In the genomic region with DNA sequence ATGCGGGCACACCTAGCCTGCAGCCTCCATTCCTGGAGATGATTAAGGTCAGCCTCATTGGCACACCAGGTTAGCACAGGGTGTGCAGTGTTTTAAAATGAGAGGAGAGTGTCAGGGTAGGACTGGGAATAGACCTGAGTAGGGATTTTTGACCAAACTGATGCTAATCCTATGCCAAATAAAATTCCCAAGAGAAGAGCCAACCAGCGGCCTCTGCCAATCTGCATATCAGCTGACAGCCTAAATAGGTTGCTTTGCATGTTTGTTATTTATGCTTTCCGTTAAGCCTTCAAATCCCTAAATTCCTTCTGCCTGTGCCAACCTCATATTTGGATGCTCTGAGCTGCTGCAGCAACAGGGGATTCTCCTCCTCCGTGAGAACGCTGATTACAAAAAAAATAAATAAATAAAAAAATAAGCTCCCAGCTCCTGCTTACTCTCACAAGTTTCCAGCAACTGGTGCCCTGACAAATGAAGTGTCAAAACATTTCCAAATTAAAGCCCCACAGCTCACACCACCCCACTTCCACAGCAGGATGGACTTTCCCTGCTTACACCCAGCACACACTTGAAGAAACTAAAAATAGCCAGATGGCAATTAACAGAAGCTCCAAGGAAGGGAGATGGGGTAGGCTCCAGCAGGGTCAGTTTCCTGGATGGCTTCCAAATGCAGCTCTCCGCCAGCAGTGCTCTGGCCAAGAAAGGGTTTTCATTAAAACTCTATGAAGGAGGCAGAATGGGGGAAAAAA, we compare ENCODE assay signal across 9 mouse cellular contexts.
DNase-seq lines count a peak whose midpoint lies in the region; ATAC-seq and TF ChIP-seq lines count a peak whose summit lies in the region.
"Had no signal": no experiment of that assay in that cellular context is flagged by ENCODE, and none has a peak within 500 bp of the region (broad histone marks: within the 10 kb centered on the region; RNA-seq: fewer than 3 reads in every experiment).

No protein-coding gene starts in this region.

- no peak overlapping the region for H3K27ac ChIP-seq in intestine, embryonic 14.5 days (ENCODE audit: low read depth)
- H3K27ac ChIP-seq in intestine, postnatal 0 days (ENCODE audit: low read depth, low read length): no peak overlapping the region
- H3K27ac ChIP-seq in heart, embryonic 16.5 days (ENCODE audit: low read length): peak overlapping the region; percentile 37
- no peak overlapping the region for H3K27ac ChIP-seq in stomach, embryonic 15.5 days
- H3K27ac ChIP-seq in kidney, embryonic 15.5 days: no peak overlapping the region
- H3K27ac ChIP-seq: macrophage had no signal

- H3K36me3 ChIP-seq in intestine, embryonic 14.5 days (ENCODE audit: control insufficient read depth, insufficient read depth, low read length): no peaks in the 10 kb centered on the region
- H3K36me3 ChIP-seq in intestine, postnatal 0 days (ENCODE audit: control insufficient read depth, insufficient read depth): no peaks in the 10 kb centered on the region
- H3K36me3 ChIP-seq in heart, embryonic 16.5 days (ENCODE audit: control insufficient read depth, insufficient read depth): no peaks in the 10 kb centered on the region
- no peaks in the 10 kb centered on the region for H3K36me3 ChIP-seq in stomach, embryonic 15.5 days
- no peaks in the 10 kb centered on the region for H3K36me3 ChIP-seq in kidney, embryonic 15.5 days

- peak; percentile 52 for DNase-seq in intestine, embryonic 14.5 days (ENCODE audit: low spot score)
- DNase-seq in right cerebral cortex, postnatal 10 days (ENCODE audit: low spot score in 2 of 2): peak; percentile 46 to 63
- no peak for DNase-seq in right cerebral cortex, adult 2 months (ENCODE audit: low spot score in 2 of 2)

- no peak overlapping the region for H3K4me3 ChIP-seq in intestine, embryonic 14.5 days (ENCODE audit: low read depth, low read length)
- no peak overlapping the region for H3K4me3 ChIP-seq in intestine, postnatal 0 days (ENCODE audit: low read depth, low read length)
- 0 out of 2 replicates have a peak overlapping the region, but pooled peaks have one; percentile 2 for H3K4me3 ChIP-seq in heart, embryonic 16.5 days (ENCODE audit: low read length)
- H3K4me3 ChIP-seq in stomach, embryonic 15.5 days (replicated peaks): no peak overlapping the region
- no peak overlapping the region for H3K4me3 ChIP-seq in kidney, embryonic 15.5 days (replicated peaks)

- peak overlapping the region; percentile 15; the same call in 1 of the 2 replicates for H3K4me2 ChIP-seq in intestine, embryonic 14.5 days (ENCODE audit: low read length)
- H3K4me2 ChIP-seq in intestine, postnatal 0 days (replicated peaks; ENCODE audit: low read depth): no peak overlapping the region
- H3K4me2 ChIP-seq in heart, embryonic 16.5 days (ENCODE audit: low read depth, low read length): peak overlapping the region; percentile 51
- 0 out of 2 replicates have a peak overlapping the region, but pooled peaks have one; percentile 12 for H3K4me2 ChIP-seq in stomach, embryonic 15.5 days
- H3K4me2 ChIP-seq in kidney, embryonic 15.5 days: no peak overlapping the region

- no peak overlapping the region for H3K9ac ChIP-seq in intestine, embryonic 14.5 days (ENCODE audit: low read length)
- H3K9ac ChIP-seq in intestine, postnatal 0 days (ENCODE audit: low read depth, low read length): no peak overlapping the region
- H3K9ac ChIP-seq in heart, embryonic 16.5 days (ENCODE audit: low read length): no peak overlapping the region
- H3K9ac ChIP-seq in stomach, embryonic 15.5 days: no peak overlapping the region
- no peak overlapping the region for H3K9ac ChIP-seq in kidney, embryonic 15.5 days

- TF ChIP-seq CTCF in intestine, postnatal 0 days (IDR thresholded peaks at IDR 0.05; ENCODE audit: low read depth): no peak

- no peak for ATAC-seq in intestine, embryonic 14.5 days (replicated peaks; ENCODE audit: low FRiP score, low TSS enrichment, low read depth)
- no peak for ATAC-seq in intestine, postnatal 0 days
- peak; percentile 85 for ATAC-seq in heart, embryonic 16.5 days (replicated peaks; ENCODE audit: extremely low read depth, insufficient read depth, low FRiP score)
- peak; percentile 82 for ATAC-seq in stomach, embryonic 15.5 days (ENCODE audit: insufficient read depth, low FRiP score, low read depth)
- ATAC-seq in erythroid progenitor cell, adult 5-6 weeks (replicated peaks; ENCODE audit: low FRiP score, poor library complexity, severe bottlenecking): no peak
- no peak for ATAC-seq in kidney, embryonic 15.5 days (replicated peaks; ENCODE audit: low FRiP score)

- 43% methylated on average over 6 of the region's 6 CpGs for WGBS in intestine, embryonic 14.5 days
- WGBS in intestine, postnatal 0 days: 50% methylated on average over 6 of the region's 6 CpGs
- 16% methylated on average over 6 of the region's 6 CpGs for WGBS in heart, embryonic 16.5 days
- WGBS in stomach, embryonic 15.5 days: 34% methylated on average over 6 of the region's 6 CpGs
- WGBS in kidney, embryonic 15.5 days: 66% methylated on average over 6 of the region's 6 CpGs

- H3K4me1 ChIP-seq in intestine, embryonic 14.5 days (replicated peaks; ENCODE audit: control insufficient read depth, insufficient read depth, low read length): peaks cover 15% of the 10 kb centered on the region
- no peaks in the 10 kb centered on the region for H3K4me1 ChIP-seq in intestine, postnatal 0 days (replicated peaks; ENCODE audit: control insufficient read depth, insufficient read depth, low read length)
- H3K4me1 ChIP-seq in heart, embryonic 16.5 days (ENCODE audit: control insufficient read depth, insufficient read depth, low read length): peaks cover 19% of the 10 kb centered on the region
- peaks cover 7% of the 10 kb centered on the region; the same call in 1 of the 2 replicates for H3K4me1 ChIP-seq in stomach, embryonic 15.5 days
- H3K4me1 ChIP-seq in kidney, embryonic 15.5 days: 0 out of 2 replicates have a peak, but pooled peaks cover 3% of the 10 kb centered on the region

- H3K9me3 ChIP-seq in intestine, embryonic 14.5 days (ENCODE audit: control insufficient read depth, low read length): no peaks in the 10 kb centered on the region
- H3K9me3 ChIP-seq in intestine, postnatal 0 days (ENCODE audit: control insufficient read depth): no peaks in the 10 kb centered on the region
- H3K9me3 ChIP-seq in heart, embryonic 16.5 days (replicated peaks; ENCODE audit: control insufficient read depth, low read length): no peaks in the 10 kb centered on the region
- no peaks in the 10 kb centered on the region for H3K9me3 ChIP-seq in stomach, embryonic 15.5 days
- H3K9me3 ChIP-seq in kidney, embryonic 15.5 days (replicated peaks): no peaks in the 10 kb centered on the region

- no peaks in the 10 kb centered on the region for H3K27me3 ChIP-seq in intestine, embryonic 14.5 days (replicated peaks; ENCODE audit: control insufficient read depth, insufficient read depth, low read length)
- no peaks in the 10 kb centered on the region for H3K27me3 ChIP-seq in intestine, postnatal 0 days (replicated peaks; ENCODE audit: control insufficient read depth, insufficient read depth, low read length)
- H3K27me3 ChIP-seq in heart, embryonic 16.5 days (ENCODE audit: control insufficient read depth, insufficient read depth, low read length): no peaks in the 10 kb centered on the region
- no peaks in the 10 kb centered on the region for H3K27me3 ChIP-seq in stomach, embryonic 15.5 days (replicated peaks)
- H3K27me3 ChIP-seq in kidney, embryonic 15.5 days: no peaks in the 10 kb centered on the region

Comparison
In these comparisons a context has a peak if more than half of its experiments do, and no peak if none do; other contexts are left out.
1. DNase-seq: peak in intestine, embryonic 14.5 days (single experiment) and right cerebral cortex, postnatal 10 days (2 of 2); none in right cerebral cortex, adult 2 months (0 of 2).
2. H3K4me2 ChIP-seq: peak in intestine, embryonic 14.5 days (single experiment), heart, embryonic 16.5 days (single experiment) and stomach, embryonic 15.5 days (single experiment); none in intestine, postnatal 0 days (single experiment) and kidney, embryonic 15.5 days (single experiment).
3. ATAC-seq: peak in heart, embryonic 16.5 days (single experiment) and stomach, embryonic 15.5 days (single experiment); none in intestine, embryonic 14.5 days (single experiment), intestine, postnatal 0 days (single experiment), erythroid progenitor cell, adult 5-6 weeks (single experiment) and kidney, embryonic 15.5 days (single experiment).